Comparison of ENCODE assay signal across 22 mouse cellular contexts in genomic region chr15:92042538-92042937, GRCm38 (mm10). TPM values are rescaled to one million over a fixed set of nuclear protein-coding genes. Genes with fewer than 3 reads are reported as not detected.
"Had no signal": no experiment of that assay in that cellular context is flagged by ENCODE, and none has a peak within 500 bp of the region (broad histone marks: within the 10 kb centered on the region; RNA-seq: fewer than 3 reads in every experiment).

No protein-coding gene starts in this region.

- DNase-seq: lung, adult 2 months; lung, postnatal 14 days; lung, postnatal 36 days; retina, postnatal 1 day; right cerebral cortex, adult 18-20 months; right cerebral cortex, postnatal 25 days; right cerebral cortex, postnatal 4 days; spleen, adult 18-20 months; thymus, adult 18-20 months; thymus, postnatal 14 days; thymus, postnatal 36 days had no signal

- H3K27ac ChIP-seq: lung, embryonic 15.5 days; macrophage; midbrain, embryonic 13.5 days; midbrain, embryonic 15.5 days; neural tube, embryonic 13.5 days; neural tube, embryonic 15.5 days had no signal

- H3K9ac ChIP-seq: lung, embryonic 15.5 days; midbrain, embryonic 13.5 days; midbrain, embryonic 15.5 days; neural tube, embryonic 13.5 days; neural tube, embryonic 15.5 days had no signal

- H3K4me2 ChIP-seq: lung, embryonic 15.5 days; midbrain, embryonic 11.5 days; midbrain, embryonic 13.5 days; midbrain, embryonic 15.5 days; neural tube, embryonic 13.5 days; neural tube, embryonic 15.5 days had no signal

- H3K9me3 ChIP-seq: lung, embryonic 15.5 days; megakaryocyte, embryonic 14.5 days; midbrain, embryonic 13.5 days; midbrain, embryonic 15.5 days; neural tube, embryonic 13.5 days; neural tube, embryonic 15.5 days had no signal

- H3K4me3 ChIP-seq: lung, embryonic 15.5 days; megakaryocyte, embryonic 14.5 days; midbrain, embryonic 13.5 days; midbrain, embryonic 15.5 days; myocyte; neural tube, embryonic 13.5 days; neural tube, embryonic 15.5 days had no signal

- H3K4me1 ChIP-seq: lung, embryonic 15.5 days; megakaryocyte, embryonic 14.5 days; midbrain, embryonic 13.5 days; midbrain, embryonic 15.5 days; neural tube, embryonic 13.5 days; neural tube, embryonic 15.5 days had no signal

- H3K27me3 ChIP-seq: lung, embryonic 15.5 days; megakaryocyte, embryonic 14.5 days; midbrain, embryonic 13.5 days; midbrain, embryonic 15.5 days; neural tube, embryonic 13.5 days; neural tube, embryonic 15.5 days had no signal

- H3K36me3 ChIP-seq: lung, embryonic 15.5 days; midbrain, embryonic 13.5 days; midbrain, embryonic 15.5 days; neural tube, embryonic 13.5 days; neural tube, embryonic 15.5 days had no signal

- ATAC-seq: lung, postnatal 0 days; midbrain, embryonic 13.5 days; midbrain, embryonic 15.5 days had no signal

RNA-seq across cellular contexts. Expression of gene Cntn1, which starts 8.4 kb away (rescaled TPM):
- total RNA-seq: megakaryocyte progenitor cell, adult 5-6 weeks had no signal
- polyA plus RNA-seq: macrophage had no signal
